8 mouse cellular contexts compared by ENCODE assay signal in the genomic region with DNA sequence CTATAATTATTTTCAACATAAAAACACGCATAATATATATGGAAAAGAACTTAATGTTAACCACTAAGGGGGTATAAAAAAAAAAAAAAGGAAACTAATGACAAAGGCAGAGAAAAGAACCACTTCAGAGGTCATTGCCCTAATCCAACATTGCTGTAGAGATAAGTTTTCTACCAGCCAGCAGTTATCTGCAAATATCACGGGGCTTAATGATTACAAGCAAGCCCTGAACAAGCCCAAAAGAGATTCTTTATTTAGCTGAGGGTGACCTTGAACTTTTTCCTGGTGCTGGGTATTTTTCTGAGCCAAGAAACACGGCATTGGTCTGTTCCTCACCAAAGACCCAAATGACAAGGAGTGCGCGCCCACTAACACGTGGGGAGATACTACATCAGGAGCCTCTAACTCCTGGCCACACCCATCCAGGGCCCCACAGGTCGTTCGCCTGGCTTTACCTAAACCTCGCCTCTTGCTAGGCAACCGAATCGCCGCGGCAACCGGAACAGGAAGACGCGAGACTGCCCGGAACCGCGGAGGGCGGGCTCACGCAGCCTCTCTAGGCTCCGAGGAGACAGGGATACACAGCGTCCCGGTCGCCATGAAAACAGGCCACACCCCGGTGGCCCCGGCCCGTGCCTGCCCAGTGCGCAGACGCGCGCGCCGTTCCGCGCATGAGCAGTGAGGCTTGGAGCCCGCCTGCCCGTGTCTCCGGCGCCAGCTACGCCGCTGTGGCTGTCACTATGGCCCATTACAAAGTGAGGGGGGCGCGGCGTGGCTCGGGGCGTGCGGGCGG. TPM values are rescaled to one million over a fixed set of nuclear protein-coding genes. Genes with fewer than 3 reads are reported as not detected.
DNase-seq lines count a peak whose midpoint lies in the region; ATAC-seq lines count a peak whose summit lies in the region.

Mycbp (plus strand) TSS at position 500 of the 793 bp plus-strand sequence.

- ATAC-seq in inflammation-experienced regulatory T-cells, adult 6 months = peak; percentile 99
- peak; percentile 98 for ATAC-seq in megakaryocyte-erythroid progenitor cell, adult 5-6 weeks (replicated peaks; ENCODE audit: low FRiP score, low TSS enrichment, poor library complexity, severe bottlenecking)

- DNase-seq in adrenal gland, adult (ENCODE audit: inconsistent age in 2 of 2, low spot score in 1 of 2) = peak; percentile 100
- DNase-seq in embryo, embryonic 10.5 days (ENCODE audit: low spot score) = peak; percentile 99
- DNase-seq in gastrocnemius, postnatal 14 days = peak; percentile 99
- peak; percentile 97 to 99 for DNase-seq in left cerebral cortex, postnatal 10 days (ENCODE audit: extremely low spot score in 1 of 2, low spot score in 2 of 2)
- peak; percentile 100 for DNase-seq in right cerebral cortex, postnatal 25 days
- peak; percentile 99 for DNase-seq in urinary bladder, postnatal 4 days (ENCODE audit: low spot score in 2 of 2)

- intact Hi-C loops in gastrocnemius, postnatal 14 days (cut with DNase I; ENCODE audit: low total_unique reads) = no loop called here
- intact Hi-C loops in left cerebral cortex, postnatal 10 days (cut with DNase I) = no loop called here

RNA-seq across cellular contexts. Expression of gene Mycbp, which starts in this region (rescaled TPM):
- 10 to 100 TPM; 15.7 to 21.6 TPM for total RNA-seq in gastrocnemius, postnatal 14 days (2021)
- polyA plus RNA-seq in inflammation-experienced regulatory T-cells, adult 6 months (2017; shearing (Covaris generic)) = 10 to 100 TPM in 2 of 3 experiments, 1 to 10 TPM in 1; 9.4 to 37.5 (median 17.5) TPM
- total RNA-seq in left cerebral cortex, postnatal 10 days (2021) = 10 to 100 TPM; 14.2 to 14.8 TPM
- 25.7 and 27.0 TPM in 2 replicates for total RNA-seq in megakaryocyte-erythroid progenitor cell, adult 5-6 weeks (2014; fragmentation: Nextera tagmentation)
- 24.6 and 30.2 TPM in 2 replicates for total RNA-seq in megakaryocyte-erythroid progenitor cell, adult 5-6 weeks (2017)

Comparison
In these comparisons a context has a peak if more than half of its experiments do, and no peak if none do; other contexts are left out.
1. Peak in every context shown above with its lines: DNase-seq and ATAC-seq.